28 mouse cellular contexts compared by ENCODE assay signal in genomic region chr2:91163532-91163931, GRCm38 (mm10). TPM values are rescaled to one million over a fixed set of nuclear protein-coding genes. Genes with fewer than 3 reads are reported as not detected.
"Had no signal": no experiment of that assay in that cellular context is flagged by ENCODE, and none has a peak within 500 bp of the region (broad histone marks: within the 10 kb centered on the region; RNA-seq: fewer than 3 reads in every experiment).

No protein-coding gene starts in this region.

- H3K27ac ChIP-seq: gastrocnemius, adult 2 months; heart, adult 2 months; heart, embryonic 13.5 days; heart, embryonic 15.5 days; hindbrain, embryonic 13.5 days; hindbrain, embryonic 15.5 days; hindbrain, postnatal 0 days; kidney, embryonic 15.5 days; kidney, postnatal 0 days; left cerebral cortex, adult 2 months; limb, embryonic 10.5 days; limb, embryonic 12.5 days had no signal

- H3K4me1 ChIP-seq: hindbrain, embryonic 13.5 days; hindbrain, embryonic 15.5 days; kidney, embryonic 15.5 days; limb, embryonic 10.5 days; limb, embryonic 12.5 days had no signal

- H3K4me2 ChIP-seq: heart, embryonic 11.5 days; heart, embryonic 13.5 days; heart, embryonic 15.5 days; hindbrain, embryonic 13.5 days; hindbrain, embryonic 15.5 days; kidney, embryonic 15.5 days; limb, embryonic 12.5 days had no signal

- H3K9me3 ChIP-seq: heart, embryonic 13.5 days; heart, embryonic 15.5 days; hindbrain, embryonic 13.5 days; hindbrain, embryonic 15.5 days; kidney, embryonic 15.5 days; limb, embryonic 10.5 days; limb, embryonic 12.5 days had no signal

- H3K9ac ChIP-seq: heart, embryonic 13.5 days; heart, embryonic 15.5 days; hindbrain, embryonic 13.5 days; hindbrain, embryonic 15.5 days; kidney, embryonic 15.5 days; limb, embryonic 12.5 days had no signal

- H3K4me3 ChIP-seq: gastrocnemius, adult 2 months; heart, adult 2 months; heart, embryonic 13.5 days; heart, embryonic 15.5 days; hindbrain, embryonic 13.5 days; hindbrain, embryonic 15.5 days; kidney, embryonic 15.5 days; left cerebral cortex, adult 2 months; limb, embryonic 10.5 days; limb, embryonic 12.5 days had no signal

- DNase-seq: gastrocnemius, adult 2 months; gastrocnemius, postnatal 10 days; gastrocnemius, postnatal 36 days; heart, adult 11 months; heart, adult 2 months; heart, postnatal 14 days; heart, postnatal 36 days; kidney, adult 11 months; kidney, adult 2 months; kidney, adult 9 months; kidney, postnatal 14 days; kidney, postnatal 36 days; layer of hippocampus, adult 9-11 months had no signal

- ATAC-seq: hindbrain, postnatal 0 days; intestine, embryonic 16.5 days had no signal

- H3K27me3 ChIP-seq: heart, embryonic 13.5 days; heart, embryonic 15.5 days; hindbrain, embryonic 13.5 days; hindbrain, embryonic 15.5 days; kidney, embryonic 15.5 days; limb, embryonic 12.5 days had no signal

RNA-seq across cellular contexts. Expression of gene Nr1h3, which starts 39.1 kb away (rescaled TPM):
- total RNA-seq: hematopoietic stem cell, adult 5-6 weeks had no signal

RNA-seq across cellular contexts. Expression of gene Mybpc3, which starts 45.6 kb away (rescaled TPM):
- total RNA-seq: gastrocnemius, postnatal 36 days had no signal
- polyA plus RNA-seq: hindbrain, embryonic 11.5 days; hindbrain, embryonic 15.5 days; intestine, embryonic 14.5 days; intestine, embryonic 16.5 days had no signal
